Mouse (Mus musculus): Measurements from ENCODE around the gene Asprv1. TPM values are rescaled to one million over a fixed set of nuclear protein-coding genes. Genes with fewer than 3 reads are reported as not detected.

Gene Asprv1
- 1 to 10 TPM in 1 of 2 experiments, under 1 TPM in 1; 0.88 to 1.7 TPM for total RNA-seq (2021)

- no peak for DNase-seq
These were observed at the start of gene Asprv1 for GRCm38 (mm10) chr6:86627946-86628345. Asprv1 (plus strand) TSS chr6:86628164.

DNA sequence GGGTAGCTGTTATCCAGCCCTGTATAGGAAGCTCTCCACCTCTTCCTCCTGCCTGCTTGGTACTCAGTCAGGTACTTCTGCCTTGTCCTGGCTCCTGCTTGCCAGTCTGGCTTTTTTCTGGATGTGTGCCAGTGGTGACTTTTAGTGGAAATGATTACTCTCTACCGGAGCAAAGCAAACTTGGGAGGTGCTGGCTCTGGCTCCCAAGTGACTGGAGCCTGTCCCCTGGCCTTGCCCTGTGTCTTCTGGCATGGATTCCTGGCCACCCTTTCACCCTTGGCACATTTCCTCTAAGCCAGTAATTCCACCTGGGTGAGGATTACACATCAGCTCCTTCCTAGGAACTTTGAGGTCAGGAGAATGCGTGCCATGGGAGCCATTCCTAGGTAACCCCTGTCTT lies 49.6 kb upstream of the Asprv1 start:
- no peak for DNase-seq

GRCm38 (mm10) chr6:86579066-86579784 lies 48.7 kb upstream of the Asprv1 start:
- no peak for DNase-seq

GRCm38 (mm10) chr6:86579926-86580325 lies 48.0 kb upstream of the Asprv1 start:
- DNase-seq = no peak

- DNase-seq = no peak
These were observed 44.8 kb upstream of the Asprv1 start for GRCm38 (mm10) chr6:86583141-86583540.

DNA sequence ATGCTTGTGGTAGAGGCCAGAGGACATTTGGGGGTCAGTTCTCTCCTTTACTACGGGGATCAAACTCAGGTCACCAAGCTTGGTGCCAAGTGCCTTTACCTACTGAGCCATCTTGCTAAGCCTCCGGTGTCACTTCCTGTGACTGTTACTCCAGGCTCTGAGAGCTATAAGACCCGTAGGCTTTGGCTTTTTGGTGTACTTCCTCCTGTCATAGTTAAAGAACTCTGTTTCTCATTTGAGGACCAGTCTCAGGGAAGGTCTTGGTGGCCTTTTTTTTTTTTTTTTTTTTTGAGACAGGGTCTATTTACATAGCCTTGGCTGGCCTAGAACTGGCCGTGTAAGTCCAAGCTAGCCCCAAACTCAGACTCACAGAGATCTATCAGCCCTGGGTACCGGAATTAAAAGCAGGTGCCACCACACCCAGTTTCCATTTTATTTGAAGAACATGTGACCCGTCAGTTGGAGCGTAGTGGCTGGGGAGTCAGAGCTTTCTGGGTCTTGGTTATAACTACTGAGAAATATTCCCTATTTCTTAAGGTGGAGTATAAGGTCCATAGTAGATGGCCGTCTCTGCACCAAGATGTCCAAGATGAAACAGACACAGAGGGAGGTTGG lies 44.3 kb upstream of the Asprv1 start:
- DNase-seq = no peak

DNA sequence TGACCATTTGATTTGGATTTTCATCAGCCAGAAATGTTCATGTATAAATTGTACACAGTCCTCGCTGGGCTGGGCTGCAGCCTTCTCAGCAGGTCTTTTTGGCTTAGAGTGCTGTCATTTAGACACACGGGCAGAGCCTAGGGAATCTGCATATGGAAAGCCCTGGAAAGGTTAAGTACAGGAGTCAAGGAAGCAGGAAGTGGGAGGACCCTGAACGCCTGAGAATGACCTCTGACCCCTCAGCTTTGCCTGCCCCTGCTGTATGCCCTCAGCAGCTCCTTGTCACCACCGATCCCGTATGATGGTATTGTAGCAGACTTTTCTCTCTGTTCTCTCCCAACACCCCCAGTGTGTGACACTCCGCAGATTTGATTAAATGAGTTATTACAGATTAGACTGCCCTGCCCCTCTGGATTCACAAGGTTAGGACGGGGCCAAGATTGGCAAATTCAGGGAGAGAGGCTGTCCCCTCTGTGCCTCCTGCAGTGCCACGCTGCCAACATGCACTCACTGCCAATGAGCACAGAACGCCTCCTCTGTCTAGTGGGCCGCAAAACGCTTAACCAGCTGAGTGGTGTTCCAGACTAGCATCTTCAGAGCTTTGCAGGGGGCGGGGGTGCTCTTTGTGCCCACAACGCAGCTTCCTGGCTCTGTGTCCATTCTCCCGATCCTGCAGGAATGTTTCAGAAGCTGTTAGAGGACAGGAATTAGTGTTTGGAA lies 43.5 kb upstream of the Asprv1 start:
- peak; percentile 74 to 76 for DNase-seq

DNA sequence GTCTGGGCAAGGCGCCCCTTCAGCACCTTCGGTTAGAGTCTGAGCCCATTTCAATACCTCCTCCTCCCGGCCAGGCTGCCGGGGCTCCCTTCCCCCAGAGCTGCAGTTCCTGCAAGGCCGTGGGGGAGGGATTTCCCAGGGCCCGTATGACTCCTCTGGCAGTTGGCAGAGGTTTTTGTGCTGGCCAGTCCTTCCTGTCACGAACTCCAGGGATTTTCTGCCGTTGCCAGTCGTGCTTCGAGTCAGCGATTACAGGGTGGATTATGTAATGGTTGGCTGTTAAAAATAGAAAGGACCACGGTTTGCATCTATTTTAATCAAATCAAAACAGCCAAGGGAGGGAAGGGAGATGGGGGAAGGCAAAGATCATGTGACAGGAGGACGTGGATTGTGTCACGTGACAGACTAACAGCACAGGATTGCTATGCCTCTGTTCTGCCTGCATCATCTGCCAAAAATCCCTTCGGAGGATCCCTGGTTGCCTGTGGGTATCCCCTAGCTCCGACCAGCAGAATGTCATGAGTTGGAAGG lies 42.8 kb upstream of the Asprv1 start:
- peak; percentile 85 to 87 for DNase-seq

DNA sequence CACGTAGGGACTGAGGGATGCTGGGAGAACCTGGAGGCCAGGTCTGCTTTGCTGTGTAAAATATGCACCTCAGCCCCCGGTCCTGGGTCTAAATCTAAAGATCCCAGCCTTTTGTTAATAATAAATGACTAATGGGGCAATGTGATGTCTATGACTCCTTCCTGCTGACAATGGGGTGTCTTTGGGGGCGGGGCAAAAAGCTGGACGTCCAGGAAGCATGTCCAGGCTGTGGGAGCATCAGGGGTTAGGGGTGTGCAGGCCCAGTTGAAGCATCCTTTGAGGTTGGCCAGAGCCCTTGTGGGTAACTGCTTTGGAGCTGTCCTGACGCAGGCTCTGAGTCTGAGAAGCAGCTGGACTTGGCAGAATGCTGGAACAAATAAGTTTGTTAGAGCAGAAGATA lies 41.9 kb upstream of the Asprv1 start:
- no peak for DNase-seq

DNA sequence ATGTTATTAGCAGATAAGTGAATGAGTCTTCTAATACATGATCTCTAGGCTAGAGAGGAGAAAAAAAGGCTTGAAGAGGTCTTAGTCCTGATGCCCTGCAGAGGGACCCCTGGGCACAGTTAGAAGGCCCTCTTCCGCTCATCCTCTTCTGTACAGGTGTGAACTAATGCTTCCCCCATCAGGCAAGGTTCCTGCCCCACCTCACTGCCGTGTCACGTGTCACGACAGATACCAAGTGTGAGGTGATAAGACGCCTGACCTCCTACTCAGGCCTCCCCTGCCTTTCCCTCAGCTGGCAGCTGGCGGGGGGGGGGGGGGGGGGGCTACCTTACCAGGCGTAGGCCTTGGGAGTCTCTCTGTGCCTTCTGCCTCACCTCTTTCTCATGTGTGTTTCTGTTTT lies 39.5 kb upstream of the Asprv1 start:
- no peak for DNase-seq

DNA sequence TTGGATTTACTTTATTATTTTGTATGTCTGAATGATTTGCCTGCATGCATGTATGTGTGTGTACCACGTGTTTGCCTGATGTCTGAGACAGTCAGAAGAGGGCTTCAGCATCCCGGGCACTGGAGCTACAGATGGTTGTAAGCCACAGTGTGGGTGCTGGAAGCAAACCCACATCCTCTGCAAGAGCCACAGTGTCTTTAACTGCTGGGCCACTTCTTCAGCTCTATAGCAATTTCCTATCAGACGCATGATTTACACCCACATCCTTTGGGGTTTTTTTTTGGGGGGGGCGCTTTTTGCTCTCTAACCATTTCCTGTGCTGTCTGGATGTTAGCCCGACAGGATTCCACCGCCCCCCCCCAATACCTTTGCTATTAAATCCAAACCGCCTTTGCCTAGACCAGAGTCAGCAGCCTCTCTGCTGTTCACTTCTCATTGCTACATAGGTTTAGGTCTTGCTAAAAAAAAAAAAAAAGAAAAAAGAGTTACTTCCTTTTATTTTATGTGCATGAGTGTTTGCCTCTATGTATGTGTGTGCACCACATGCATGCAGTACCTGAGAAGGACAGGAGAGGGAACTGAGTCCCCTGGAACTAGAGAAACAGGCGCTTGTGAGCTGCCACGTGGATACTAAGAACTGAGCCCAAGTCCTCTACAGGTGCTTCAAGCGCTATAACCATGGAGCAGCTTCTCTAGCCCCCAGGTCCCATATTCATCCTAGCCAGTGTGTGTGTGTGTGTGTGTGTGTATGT lies 34.6 kb upstream of the Asprv1 start:
- no peak for DNase-seq

GRCm38 (mm10) chr6:86594636-86595035 lies 33.3 kb upstream of the Asprv1 start:
- no peak for DNase-seq

- no peak for DNase-seq
These were observed 32.0 kb upstream of the Asprv1 start for GRCm38 (mm10) chr6:86595865-86596440.

DNA sequence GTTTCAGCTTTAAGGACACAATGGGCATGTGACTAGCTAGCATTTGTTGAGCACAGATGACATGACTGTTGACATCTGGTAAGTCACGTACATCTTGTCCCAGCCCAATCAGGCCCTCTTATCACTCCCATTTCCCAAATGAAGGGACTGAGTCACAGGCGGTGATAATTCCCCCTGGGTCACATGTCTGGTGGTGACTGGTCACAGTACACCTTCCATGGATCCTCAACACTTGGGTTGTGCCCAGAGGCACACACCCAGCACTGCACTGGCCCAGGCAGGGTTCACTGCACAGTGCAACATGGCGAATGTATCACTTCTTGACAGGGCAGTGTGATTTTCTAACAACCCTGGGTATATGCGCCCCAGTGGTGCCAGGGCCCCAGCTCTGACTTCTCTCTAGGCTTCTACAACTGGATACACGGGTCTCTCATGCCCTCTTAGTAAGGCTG lies 29.2 kb upstream of the Asprv1 start:
- DNase-seq = no peak

DNA sequence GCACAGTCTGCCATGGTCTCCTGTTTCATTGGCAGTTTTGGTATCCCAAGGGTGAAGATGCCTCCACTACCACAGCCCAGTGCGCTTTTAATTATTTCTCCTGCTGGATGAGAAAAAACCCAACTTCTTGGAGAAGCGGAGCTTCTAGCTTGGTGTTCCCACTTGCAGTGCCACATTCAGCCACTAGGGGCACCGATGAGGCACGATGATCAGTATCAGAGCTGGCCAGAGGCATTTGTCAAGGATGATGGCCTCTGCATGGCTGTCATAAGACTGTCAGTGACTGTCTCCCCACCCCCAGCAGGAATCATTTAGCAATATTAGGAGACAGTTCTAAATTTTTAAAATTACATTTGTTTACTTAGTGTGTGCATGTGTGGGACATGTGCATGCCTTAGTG lies 28.8 kb upstream of the Asprv1 start:
- peak; percentile 62 to 79 for DNase-seq

GRCm38 (mm10) chr6:86599951-86600414 lies 28.0 kb upstream of the Asprv1 start:
- no peak for DNase-seq

GRCm38 (mm10) chr6:86605260-86605659 lies 22.7 kb upstream of the Asprv1 start:
- DNase-seq = no peak

DNA sequence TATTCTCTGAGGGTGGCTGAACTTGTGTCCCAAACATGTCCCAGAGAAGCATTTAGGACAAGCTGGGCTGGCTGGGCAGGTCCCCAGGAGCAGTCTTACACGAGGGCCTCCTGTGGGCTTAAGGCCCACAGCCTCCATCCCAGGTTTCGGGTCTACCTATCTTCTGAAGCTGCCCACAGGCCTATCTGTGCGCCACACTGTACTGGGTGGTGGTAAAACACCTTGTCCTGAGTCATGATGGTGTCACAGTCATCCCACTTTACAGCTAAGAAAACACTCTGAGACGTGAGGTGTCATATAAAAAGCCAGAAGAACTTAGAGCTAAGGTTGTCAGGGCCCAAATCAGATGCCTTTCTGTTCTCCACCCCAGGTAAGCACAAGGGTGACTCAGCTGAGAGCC lies 21.7 kb upstream of the Asprv1 start:
- no peak for DNase-seq

GRCm38 (mm10) chr6:86607471-86607870 lies 20.5 kb upstream of the Asprv1 start:
- no peak for DNase-seq

GRCm38 (mm10) chr6:86609235-86609634 lies 18.7 kb upstream of the Asprv1 start:
- no peak for DNase-seq

DNA sequence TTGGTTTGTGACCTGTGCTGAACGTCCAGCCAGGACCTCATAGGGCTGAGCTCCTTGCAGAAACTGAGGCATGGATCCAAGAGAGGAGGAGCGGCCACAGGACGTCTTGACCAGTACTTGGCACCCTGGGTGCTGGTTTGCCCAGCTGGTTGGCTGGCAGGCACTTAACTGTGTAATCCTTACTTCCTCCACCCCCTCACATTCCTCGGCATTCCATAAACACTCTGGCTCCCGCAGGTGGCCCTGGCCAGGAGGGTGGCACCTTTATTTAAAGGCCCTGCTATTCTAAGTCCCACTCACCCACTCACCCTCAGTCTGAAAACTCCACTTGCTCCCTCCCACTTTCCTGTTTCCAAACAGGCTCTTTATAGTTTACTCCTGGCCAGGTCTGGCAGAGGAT lies 17.2 kb upstream of the Asprv1 start:
- no peak for DNase-seq

DNA sequence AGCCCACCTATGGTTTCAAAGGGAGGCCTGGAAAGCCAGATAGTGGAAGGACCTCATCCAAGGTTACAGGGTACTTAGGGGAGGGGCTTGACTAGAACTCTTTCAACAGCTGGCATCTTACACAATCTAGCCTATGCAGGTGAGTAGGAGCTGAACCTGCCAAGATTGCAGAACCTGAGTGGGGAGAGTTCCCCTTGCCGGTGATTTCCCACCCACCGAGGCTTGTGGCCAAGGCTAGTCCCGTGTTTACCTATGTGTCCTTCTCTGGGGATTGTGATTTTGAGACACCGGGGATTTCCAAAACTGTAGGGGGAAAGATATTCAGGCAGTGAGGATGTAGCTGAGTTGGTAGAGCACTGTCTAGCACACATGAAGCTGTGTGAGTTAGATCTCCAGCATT lies 12.7 kb upstream of the Asprv1 start:
- no peak for DNase-seq

Data from layer of hippocampus, postnatal 36 days (tissue).